Mouse (Mus musculus) heart, embryonic 15.5 days (tissue): Measurements from ENCODE around the gene Ube2e2. TPM values are rescaled to one million over a fixed set of nuclear protein-coding genes. Genes with fewer than 3 reads are reported as not detected.
"Not testable (repeated sequence)": the region's sequence is repeated elsewhere in the genome, so short reads cannot be mapped to it uniquely, and the experiment has no call there.

Source experiments
- ATAC-seq: fragments of 200-750 bp; cut with Nextera tagmentation; replicated peaks from 2 replicates; pipeline ENCODE4 v1.8.0; 2017; ENCODE audit warnings: low read depth, moderate TSS enrichment; ENCODE audit not compliant: insufficient number of reproducible peaks, insufficient read depth, low FRiP score
- H3K27ac ChIP-seq: fragments of 300-500 bp; sonication (generic); 2 replicates; pipeline ENCODE4 v1.5.1; 2015; ENCODE audit warnings: mild to moderate bottlenecking, inconsistent platforms
- H3K27me3 ChIP-seq: fragments of 300-500 bp; sonication (generic); 2 replicates; pipeline ENCODE4 v1.6.1; 2015; ENCODE audit warnings: inconsistent platforms
- H3K36me3 ChIP-seq: fragments of 300-500 bp; sonication (generic); 2 replicates; pipeline ENCODE4 v1.6.1; 2015; ENCODE audit warnings: mild to moderate bottlenecking, inconsistent platforms
- H3K4me1 ChIP-seq: fragments of 300-500 bp; sonication (generic); replicated peaks from 2 replicates; pipeline ENCODE4 v1.6.1; 2015; ENCODE audit warnings: inconsistent platforms
- H3K4me2 ChIP-seq: fragments of 300-500 bp; sonication (generic); 2 replicates; pipeline ENCODE4 v1.6.1; 2015; ENCODE audit warnings: inconsistent platforms, mild to moderate bottlenecking, moderate library complexity
- H3K4me3 ChIP-seq: fragments of 300-500 bp; sonication (generic); 2 replicates; pipeline ENCODE4 v1.5.1; 2015; ENCODE audit warnings: mild to moderate bottlenecking, inconsistent platforms
- H3K9ac ChIP-seq: fragments of 300-500 bp; sonication (generic); 2 replicates; pipeline ENCODE4 v1.6.1; 2015; ENCODE audit warnings: mild to moderate bottlenecking, inconsistent platforms
- H3K9me3 ChIP-seq: fragments of 300-500 bp; sonication (generic); replicated peaks from 2 replicates; pipeline ENCODE4 v1.6.1; 2016; ENCODE audit warnings: inconsistent platforms
- WGBS: fragments of 180-500 bp; shearing (Covaris S2); methylation state at CpG from one replicate; pipeline ENCODE4 v1.1.7; 2015; ENCODE audit warnings: mixed read lengths; 5-methylcytosine and 5-hydroxymethylcytosine counted together
- polyA plus RNA-seq: library from polyadenylated mRNA; unstranded; fragments of >200 nt; fragmentation: Nextera tagmentation; extraction: Ambion mirVana; gene quantifications from 2 replicates; pipeline ENCODE4 v1.2.1, GENCODE M21; 2015

Ube2e2 gene
- polyA plus RNA-seq, 1 experiment from 2014 or later: 40.8 TPM

DNA sequence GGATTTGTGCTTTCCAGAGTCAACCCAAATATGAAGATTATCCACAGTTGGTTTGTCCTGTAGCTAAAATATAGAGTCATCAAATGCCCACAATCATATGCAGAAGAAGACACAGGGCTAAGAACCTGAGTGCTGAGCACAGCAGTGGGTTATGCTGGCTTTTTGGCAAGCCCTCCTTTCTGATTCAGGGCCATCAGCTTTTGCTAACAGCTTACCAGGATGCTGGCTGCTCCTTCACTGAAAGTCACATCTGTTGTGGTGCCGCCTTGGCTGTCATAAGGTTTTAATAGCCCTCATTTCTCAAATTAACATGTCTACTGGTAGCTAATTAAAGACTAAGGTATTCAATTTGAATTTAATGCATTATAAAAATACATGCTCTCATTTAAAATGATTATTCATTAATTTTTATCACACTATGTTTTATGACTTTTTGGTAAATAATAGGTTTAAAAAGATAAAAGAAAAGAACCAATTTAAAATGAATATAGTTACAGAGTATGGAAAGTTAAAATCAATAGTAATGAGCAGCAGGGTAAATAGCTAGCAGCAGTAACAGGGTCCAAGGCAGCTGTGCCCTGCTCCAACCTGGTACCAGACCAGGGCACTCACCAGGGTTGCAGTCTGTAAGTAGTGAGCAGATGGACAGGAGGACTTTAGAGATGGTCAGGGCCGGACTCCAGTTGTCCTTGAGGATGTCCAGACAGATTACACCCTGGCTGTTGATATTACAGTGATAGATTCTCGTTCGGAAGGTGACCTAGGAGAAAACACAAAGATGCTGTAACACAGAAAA, 307.6 kb downstream of the Ube2e2 start:
- no peak for ATAC-seq
- no peaks in the 10 kb centered on the region for H3K4me1 ChIP-seq
- no peak overlapping the region for H3K9ac ChIP-seq
- no peak overlapping the region for H3K4me2 ChIP-seq
- WGBS: 80% methylated on average over 4 of the region's 4 CpGs
- H3K4me3 ChIP-seq: no peak overlapping the region
- H3K27me3 ChIP-seq: no peaks in the 10 kb centered on the region
- H3K9me3 ChIP-seq: no peaks in the 10 kb centered on the region
- H3K36me3 ChIP-seq: no peaks in the 10 kb centered on the region
- no peak overlapping the region for H3K27ac ChIP-seq

DNA sequence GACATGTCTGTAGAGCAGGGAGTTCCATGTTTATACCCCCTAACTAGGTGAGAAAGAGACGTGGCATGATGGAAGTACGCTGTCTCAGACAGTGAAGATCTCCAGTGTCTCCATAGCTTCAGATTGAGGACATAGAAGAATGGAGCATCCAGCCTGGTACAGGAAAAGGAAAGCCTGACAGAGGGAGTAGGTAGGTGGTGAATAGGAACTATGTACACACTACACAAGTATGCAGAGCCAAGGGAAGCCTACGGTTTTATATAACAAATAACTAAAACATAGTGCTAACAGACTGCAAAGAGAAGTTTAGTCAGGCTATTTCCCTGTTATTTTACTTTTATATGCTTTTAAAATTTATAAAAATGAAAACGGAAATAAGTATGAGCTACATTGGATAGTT, 312.3 kb downstream of the Ube2e2 start:
- 87% methylated on average over 4 of the region's 4 CpGs for WGBS
- no peaks in the 10 kb centered on the region for H3K36me3 ChIP-seq
- no peak for ATAC-seq
- H3K27me3 ChIP-seq: no peaks in the 10 kb centered on the region
- H3K4me1 ChIP-seq: no peaks in the 10 kb centered on the region
- H3K9me3 ChIP-seq: no peaks in the 10 kb centered on the region
- H3K4me2 ChIP-seq: no peak overlapping the region
- H3K27ac ChIP-seq: no peak overlapping the region
- H3K4me3 ChIP-seq: no peak overlapping the region
- H3K9ac ChIP-seq: no peak overlapping the region

DNA sequence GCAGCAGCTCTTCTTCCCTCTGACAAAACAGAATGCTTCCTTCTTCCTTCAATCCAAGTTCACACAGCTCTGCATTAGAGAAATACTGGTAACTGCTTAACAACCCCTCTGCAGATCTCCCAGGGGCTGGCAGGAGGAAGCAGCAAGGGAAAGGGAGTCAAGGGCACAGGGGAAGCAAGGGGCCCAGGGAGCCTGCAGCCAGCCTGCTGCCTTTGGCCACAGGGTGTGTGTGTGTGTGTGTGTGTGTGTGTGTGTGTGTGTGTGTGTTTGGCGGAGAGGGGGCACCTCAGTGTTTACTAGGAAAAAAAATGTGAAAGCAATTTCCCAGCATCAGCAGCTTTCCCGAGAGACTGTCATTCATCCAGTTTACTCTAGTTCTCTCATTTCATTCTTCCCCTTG, 319.3 kb downstream of the Ube2e2 start:
- Histone ChIP-seq H3K4me3 (no peak overlapping the region), H3K4me2 (no peak overlapping the region), H3K36me3 (no peaks in the 10 kb centered on the region), H3K9ac (no peak overlapping the region), H3K27ac (no peak overlapping the region), H3K9me3 (no peaks in the 10 kb centered on the region), H3K27me3 (no peaks in the 10 kb centered on the region), H3K4me1 (no peaks in the 10 kb centered on the region; the same call in 1 of the 2 replicates)
- no peak for ATAC-seq
- WGBS: 43% methylated on average over 2 of the region's 2 CpGs

DNA sequence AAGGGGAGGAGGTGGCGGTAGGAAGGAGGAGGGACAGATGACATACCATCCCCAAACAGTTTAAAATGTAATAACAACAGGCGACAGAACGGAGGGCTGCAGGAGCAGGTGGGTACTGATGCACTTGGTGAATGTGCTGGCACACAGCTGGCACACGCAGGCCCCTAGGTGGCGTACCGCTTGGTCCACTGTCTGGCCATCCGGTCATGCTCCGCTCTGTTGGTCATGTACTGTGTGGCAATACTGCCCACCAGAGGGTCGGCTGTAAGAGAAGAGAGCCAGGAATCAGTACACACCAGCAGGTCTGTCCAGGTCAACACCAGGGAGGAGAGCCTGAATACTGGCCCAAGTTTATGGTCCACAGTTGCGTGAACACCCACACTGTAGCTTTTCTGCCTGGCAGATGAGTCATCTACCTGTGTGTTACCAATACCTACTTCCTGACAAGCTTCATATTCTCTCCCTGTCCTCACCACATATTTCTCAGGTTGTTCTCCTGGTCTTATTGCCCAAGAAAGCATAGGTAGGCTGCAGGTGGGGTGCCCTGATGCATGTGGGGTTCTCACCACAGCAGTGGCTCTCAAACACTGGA, 319.8 kb downstream of the Ube2e2 start:
- no peaks in the 10 kb centered on the region for H3K27me3 ChIP-seq
- WGBS: 89% methylated on average over 10 of the region's 10 CpGs
- ATAC-seq: no peak
- H3K4me1 ChIP-seq: no peaks in the 10 kb centered on the region; the same call in 1 of the 2 replicates
- no peaks in the 10 kb centered on the region for H3K9me3 ChIP-seq
- H3K9ac ChIP-seq: no peak overlapping the region
- H3K4me3 ChIP-seq: no peak overlapping the region
- no peaks in the 10 kb centered on the region for H3K36me3 ChIP-seq
- H3K4me2 ChIP-seq: no peak overlapping the region
- H3K27ac ChIP-seq: no peak overlapping the region

DNA sequence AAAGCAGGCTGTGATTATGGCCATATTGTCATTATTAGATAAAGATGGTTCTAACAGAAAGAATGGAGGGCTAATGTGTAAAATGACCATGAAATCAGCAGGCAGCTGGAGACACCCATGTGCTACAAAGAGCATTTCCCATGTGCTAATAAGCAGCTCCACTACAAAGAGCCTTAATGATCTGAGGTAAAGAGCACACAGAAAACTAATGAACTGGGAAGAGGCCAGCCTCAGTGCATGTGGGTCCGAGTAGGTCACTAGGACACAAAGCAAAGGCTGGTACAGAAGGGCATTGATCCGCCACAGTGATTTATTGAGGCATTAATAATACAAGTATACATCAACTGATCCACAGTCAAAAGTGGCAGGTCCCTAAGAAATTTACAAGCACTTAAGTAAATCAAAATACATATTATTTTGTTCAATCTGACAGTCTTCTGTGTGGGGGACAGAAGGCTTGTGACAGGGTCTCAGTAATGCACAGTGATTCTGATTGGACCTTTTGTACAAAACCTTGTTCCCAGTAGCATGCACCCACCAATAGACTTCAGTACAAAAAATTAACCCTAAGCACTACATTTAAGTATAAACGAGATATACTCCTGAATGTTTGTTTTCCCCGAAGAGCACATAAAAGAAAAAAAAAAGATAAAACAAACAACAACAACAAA, 320.6 kb downstream of the Ube2e2 start:
- no peaks in the 10 kb centered on the region; the same call in 1 of the 2 replicates for H3K4me1 ChIP-seq
- no peak for ATAC-seq
- 76% methylated on average over 4 of the region's 4 CpGs for WGBS

DNA sequence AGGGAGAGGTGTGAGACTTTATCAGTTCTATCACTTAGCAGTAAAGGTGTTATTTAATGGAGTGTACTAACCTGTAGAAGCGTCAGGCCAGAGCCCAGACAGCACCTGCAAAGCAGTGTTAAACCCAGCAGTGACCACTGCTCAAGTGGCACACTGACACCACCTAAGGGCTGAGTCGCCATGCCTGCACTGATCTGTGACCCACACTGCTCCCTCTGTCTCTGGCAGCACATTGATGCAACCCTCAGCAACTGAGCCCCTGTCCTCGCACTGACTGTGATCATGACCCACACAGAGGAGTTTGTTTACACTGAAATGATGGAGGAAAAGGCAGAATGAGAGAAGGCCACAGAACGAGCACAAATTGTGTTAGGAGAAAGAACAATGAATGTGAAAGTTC, 321.2 kb downstream of the Ube2e2 start:
- WGBS: 74% methylated on average over 4 of the region's 4 CpGs
- no peak for ATAC-seq

More for the DNA sequence above, 320.6 kb downstream of the Ube2e2 start:
- H3K9ac ChIP-seq: no peak overlapping the region
- H3K27ac ChIP-seq: no peak overlapping the region
- H3K27me3 ChIP-seq: no peaks in the 10 kb centered on the region
- H3K4me3 ChIP-seq: no peak overlapping the region
- H3K9me3 ChIP-seq: no peaks in the 10 kb centered on the region
- no peaks in the 10 kb centered on the region for H3K36me3 ChIP-seq
- no peak overlapping the region for H3K4me2 ChIP-seq

DNA sequence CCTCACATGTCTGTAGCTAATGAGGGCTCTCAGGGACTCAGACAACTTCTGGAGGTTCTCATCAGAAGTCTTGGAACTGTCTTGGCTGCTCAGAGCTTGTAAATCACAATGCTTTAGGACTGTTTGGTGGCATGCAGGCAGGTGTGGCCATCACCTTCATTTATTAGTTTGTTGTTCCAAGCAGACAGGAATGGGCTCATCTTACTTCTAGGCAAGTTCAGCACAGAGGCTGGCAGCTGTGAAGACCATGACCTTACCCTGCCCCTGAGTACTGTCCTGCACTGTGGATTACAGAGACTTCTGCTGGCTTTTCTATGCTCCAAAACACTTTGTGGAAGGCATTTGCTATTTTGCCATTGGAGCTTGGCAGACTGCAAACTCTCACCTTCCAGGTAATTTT, 324.5 kb downstream of the Ube2e2 start:
- Histone ChIP-seq H3K27ac (no peak overlapping the region), H3K9me3 (no peaks in the 10 kb centered on the region), H3K4me2 (no peak overlapping the region), H3K36me3 (no peaks in the 10 kb centered on the region), H3K9ac (no peak overlapping the region), H3K27me3 (no peaks in the 10 kb centered on the region), H3K4me3 (no peak overlapping the region), H3K4me1 (no peaks in the 10 kb centered on the region; the same call in 1 of the 2 replicates)
- ATAC-seq: no peak

More for the DNA sequence above, 321.2 kb downstream of the Ube2e2 start:
- no peaks in the 10 kb centered on the region for H3K9me3 ChIP-seq
- H3K36me3 ChIP-seq: no peaks in the 10 kb centered on the region
- no peaks in the 10 kb centered on the region for H3K27me3 ChIP-seq
- no peak overlapping the region for H3K9ac ChIP-seq
- no peak overlapping the region for H3K4me3 ChIP-seq
- H3K27ac ChIP-seq: no peak overlapping the region
- H3K4me1 ChIP-seq: no peaks in the 10 kb centered on the region; the same call in 1 of the 2 replicates
- no peak overlapping the region for H3K4me2 ChIP-seq

DNA sequence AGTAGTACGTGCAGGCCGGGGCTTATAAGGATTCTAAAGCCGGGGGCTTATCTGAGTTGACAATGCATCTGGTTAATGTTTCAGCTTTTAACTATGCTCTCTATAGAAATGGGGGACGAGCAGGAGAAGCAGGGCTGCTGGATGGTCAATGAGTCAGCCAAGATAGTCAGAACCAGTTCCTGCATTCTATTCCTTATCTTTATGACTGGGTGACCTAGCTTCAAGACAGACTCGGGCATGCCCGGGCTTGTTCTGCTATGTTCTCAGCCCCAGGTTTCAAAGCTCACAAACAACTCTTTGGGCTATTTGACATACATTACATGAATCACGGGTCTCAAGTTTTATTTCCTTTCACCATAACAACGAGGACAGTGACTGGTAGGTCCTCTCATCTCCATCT, 329.1 kb downstream of the Ube2e2 start:
- H3K9me3 ChIP-seq, H3K27me3 ChIP-seq, ATAC-seq, H3K4me1 ChIP-seq, H3K9ac ChIP-seq, H3K4me3 ChIP-seq, H3K27ac ChIP-seq, H3K4me2 ChIP-seq, H3K36me3 ChIP-seq: not testable (repeated sequence)
- 32% methylated on average over 8 of the region's 8 CpGs for WGBS

DNA sequence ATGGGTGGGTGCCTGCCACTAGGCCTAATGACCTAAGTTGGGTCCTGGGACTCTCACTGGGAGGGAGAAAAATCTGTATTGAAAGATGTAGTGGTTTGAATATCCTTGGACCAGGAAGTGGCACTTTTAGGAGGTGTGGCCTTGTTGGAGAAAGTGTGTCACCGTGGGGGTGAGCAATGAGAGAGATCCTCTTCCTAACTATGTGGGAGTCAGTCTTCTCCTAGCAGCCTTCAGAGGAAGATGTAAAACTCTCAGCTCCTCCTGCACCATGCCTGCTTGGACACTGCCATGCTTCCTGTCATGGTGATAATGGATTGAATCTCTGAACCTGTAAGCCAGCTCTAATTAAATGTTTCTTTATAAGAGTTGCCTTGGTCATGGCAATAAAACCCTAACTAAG, 338.8 kb downstream of the Ube2e2 start:
- ATAC-seq: no peak
- 50% methylated on average over 1 of the region's 1 CpGs for WGBS
- Histone ChIP-seq H3K9ac (no peak overlapping the region), H3K4me1 (no peaks in the 10 kb centered on the region), H3K36me3 (no peaks in the 10 kb centered on the region), H3K4me2 (no peak overlapping the region), H3K27ac (no peak overlapping the region), H3K9me3 (no peaks in the 10 kb centered on the region), H3K4me3 (no peak overlapping the region), H3K27me3 (no peaks in the 10 kb centered on the region)

DNA sequence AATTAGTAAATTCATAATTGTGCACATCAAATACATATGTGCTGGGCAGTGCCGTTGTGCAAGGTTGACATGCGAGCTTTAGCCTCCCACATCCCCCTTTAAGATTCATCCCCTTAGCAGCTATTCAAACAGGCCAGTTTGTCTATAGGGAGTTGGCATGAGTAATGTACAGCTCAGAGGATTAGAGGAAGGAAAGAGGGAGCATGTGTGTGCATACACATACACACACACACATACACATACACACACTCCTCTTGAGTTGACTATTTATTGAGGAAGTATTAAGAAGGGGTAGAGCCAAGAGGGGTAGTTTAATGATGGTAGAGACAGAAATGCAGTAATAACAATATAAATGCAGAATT, 339.5 kb downstream of the Ube2e2 start:
- H3K4me2 ChIP-seq: no peak overlapping the region
- 88% methylated on average over 2 of the region's 2 CpGs for WGBS

DNA sequence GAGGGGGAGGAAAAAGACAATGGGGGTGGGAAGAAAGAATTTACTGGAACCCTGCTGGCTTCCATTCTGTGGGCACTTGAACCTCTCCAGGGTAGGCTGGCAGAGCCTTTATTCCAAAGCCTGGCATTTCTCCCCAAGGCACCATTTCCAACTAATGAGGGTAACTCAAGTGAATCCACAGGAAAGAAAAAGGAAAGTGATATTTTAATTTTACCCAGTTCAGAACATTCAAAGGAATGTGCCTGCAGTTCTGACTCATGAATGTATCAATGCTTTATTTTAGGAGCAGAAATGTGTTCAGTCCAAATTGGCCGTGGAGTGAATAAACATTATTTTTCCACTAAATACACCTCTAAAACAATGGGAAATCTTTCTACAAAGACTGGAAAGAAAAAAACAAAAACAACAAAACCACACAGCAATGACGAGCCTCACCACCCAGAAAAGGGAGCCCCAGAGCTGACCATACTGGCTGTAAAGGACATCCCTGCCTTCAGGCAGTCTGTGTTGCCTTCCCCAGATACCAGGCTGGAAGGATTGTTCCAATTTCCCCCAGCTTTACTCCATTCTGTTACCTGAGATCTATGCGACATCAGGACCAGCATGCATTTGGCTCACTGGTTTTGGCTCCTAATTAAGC, 340.0 kb downstream of the Ube2e2 start:
- Histone ChIP-seq H3K4me3 (no peak overlapping the region), H3K27ac (no peak overlapping the region), H3K9me3 (no peaks in the 10 kb centered on the region), H3K4me1 (no peaks in the 10 kb centered on the region), H3K4me2 (no peak overlapping the region), H3K9ac (no peak overlapping the region), H3K27me3 (no peaks in the 10 kb centered on the region), H3K36me3 (no peaks in the 10 kb centered on the region)
- 66% methylated on average over 3 of the region's 3 CpGs for WGBS
- ATAC-seq: no peak

More for the DNA sequence above, 339.5 kb downstream of the Ube2e2 start:
- ATAC-seq: no peak
- no peaks in the 10 kb centered on the region for H3K4me1 ChIP-seq
- no peaks in the 10 kb centered on the region for H3K27me3 ChIP-seq
- H3K9me3 ChIP-seq: no peaks in the 10 kb centered on the region
- no peaks in the 10 kb centered on the region for H3K36me3 ChIP-seq
- H3K27ac ChIP-seq: no peak overlapping the region
- H3K9ac ChIP-seq: no peak overlapping the region
- no peak overlapping the region for H3K4me3 ChIP-seq
